Mouse (Mus musculus): Measurements from ENCODE around the gene Glt8d2.

Glt8d2 gene

DNA sequence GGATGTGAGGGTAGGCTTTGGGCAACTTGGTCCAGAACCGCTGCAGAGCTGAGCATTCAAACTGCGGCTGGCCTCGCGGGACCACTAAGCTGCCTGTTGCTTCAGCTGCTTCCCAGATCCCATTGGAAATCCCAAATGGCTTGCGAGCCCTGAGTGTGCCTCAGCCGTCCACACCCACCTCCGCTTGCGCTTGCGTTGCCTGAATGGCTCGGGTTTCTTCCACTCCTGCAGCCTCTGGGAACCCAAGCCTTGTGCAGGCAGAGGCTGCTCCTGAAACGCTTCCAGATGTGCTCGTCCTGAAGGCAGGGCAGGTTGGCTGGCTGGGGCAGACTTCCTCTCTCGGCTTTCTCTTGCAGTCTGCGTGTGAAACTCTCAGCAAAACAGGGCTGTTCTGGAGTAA lies at the start of gene Glt8d2:
Gene Glt8d2 (minus strand): TSS at position 157 of the 400 bp plus-strand sequence.
- peak; percentile 57 for DNase-seq (ENCODE audit: low spot score)

GRCm38 (mm10) chr10:82699296-82699941 lies 9.0 kb upstream of the Glt8d2 start:
- peak; percentile 22 for DNase-seq (ENCODE audit: low spot score)

- DNase-seq (ENCODE audit: low spot score) = peak; percentile 78
Measured at GRCm38 (mm10) chr10:82698712-82699261, 8.3 kb upstream of the Glt8d2 start.

DNA sequence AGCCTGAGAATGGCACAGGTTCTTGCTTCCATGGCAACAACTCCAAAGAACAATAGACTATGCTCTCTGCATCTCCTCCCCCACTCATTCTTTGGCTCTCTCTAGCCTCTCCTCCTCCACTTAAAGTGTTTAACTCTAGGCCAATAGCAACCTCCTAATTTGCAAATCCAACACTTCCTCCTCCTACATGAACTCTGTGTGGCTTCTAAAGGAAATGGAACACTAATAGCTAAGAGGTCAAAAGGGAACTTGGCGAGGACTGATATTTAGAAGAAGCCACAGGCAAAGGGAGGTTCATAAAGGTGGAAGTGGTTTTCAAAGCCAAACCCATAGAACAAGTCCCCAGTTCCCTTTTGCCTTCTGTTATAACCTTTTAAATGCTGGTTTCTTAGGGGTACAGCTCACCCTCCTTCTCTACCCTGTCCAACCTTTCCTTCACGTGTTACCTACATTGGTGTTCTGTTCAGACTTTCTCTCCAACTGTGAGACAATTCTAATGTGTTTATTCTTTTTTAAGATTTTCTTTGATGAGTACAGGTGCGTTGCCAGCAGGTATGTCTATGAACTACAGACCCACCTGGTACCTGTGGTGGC lies 7.0 kb upstream of the Glt8d2 start:
- DNase-seq (ENCODE audit: low spot score) = no peak

DNA sequence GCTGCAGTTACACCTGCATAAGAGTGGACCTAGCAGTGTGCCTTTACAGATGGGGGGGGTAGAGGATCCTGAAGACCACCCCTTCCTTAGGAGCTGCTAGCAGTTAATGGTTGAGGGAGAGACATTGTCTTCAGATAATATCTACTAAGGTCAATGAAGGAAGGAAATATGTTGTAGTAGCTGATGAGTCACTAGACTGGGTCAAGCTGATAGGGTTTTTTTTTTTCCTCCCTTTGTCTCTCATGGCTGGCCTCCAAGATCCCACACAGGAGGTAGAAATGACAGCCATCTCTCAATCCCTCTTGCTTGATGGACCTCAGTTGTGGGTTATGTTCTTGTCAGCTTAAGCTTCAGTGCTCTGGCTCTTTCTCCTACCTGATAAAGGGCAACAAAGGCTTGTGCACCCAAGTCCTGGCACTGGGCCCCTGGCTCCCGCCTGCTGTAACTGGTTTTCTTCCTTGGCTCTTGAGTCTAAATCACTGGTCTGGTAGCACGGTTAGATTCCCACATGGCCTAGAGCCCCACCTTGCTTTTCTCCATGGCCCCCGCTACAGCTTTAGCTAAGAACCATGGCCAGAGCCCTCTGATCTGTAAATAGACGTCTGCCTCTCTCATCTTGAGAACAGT lies 6.1 kb upstream of the Glt8d2 start:
- DNase-seq (ENCODE audit: low spot score) = no peak

GRCm38 (mm10) chr10:82695956-82696355 lies 5.5 kb upstream of the Glt8d2 start, which contains the start of gene Hcfc2:
Gene Hcfc2, plus strand, starts transcription at chr10:82696160.
- no peak for DNase-seq (ENCODE audit: low spot score)

DNA sequence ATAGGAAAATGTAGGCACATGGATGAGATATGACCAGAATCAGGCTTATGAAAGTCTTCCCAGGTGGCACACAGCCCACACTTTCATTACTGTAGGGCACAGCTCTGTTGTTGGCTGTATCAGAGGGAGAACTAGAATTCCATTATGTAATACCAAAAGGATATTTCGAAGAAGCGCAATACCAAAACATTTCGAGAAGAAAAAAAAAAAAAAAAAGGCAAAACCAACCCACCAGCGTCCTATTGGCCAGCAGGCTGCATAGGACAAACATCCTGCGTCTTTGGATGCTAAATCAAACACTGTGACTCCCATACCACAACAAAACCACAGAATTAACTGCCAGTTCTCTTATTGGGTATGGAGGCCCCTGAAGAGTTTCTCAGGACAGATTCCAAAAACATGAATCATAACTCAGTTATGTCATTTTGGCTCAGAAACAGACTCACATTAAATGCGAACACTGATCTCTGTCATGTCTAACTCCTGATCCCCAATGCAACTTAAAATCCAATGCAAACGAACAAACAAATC lies 704 bp downstream of the Glt8d2 start:
- peak; percentile 54 for DNase-seq (ENCODE audit: low spot score)

DNA sequence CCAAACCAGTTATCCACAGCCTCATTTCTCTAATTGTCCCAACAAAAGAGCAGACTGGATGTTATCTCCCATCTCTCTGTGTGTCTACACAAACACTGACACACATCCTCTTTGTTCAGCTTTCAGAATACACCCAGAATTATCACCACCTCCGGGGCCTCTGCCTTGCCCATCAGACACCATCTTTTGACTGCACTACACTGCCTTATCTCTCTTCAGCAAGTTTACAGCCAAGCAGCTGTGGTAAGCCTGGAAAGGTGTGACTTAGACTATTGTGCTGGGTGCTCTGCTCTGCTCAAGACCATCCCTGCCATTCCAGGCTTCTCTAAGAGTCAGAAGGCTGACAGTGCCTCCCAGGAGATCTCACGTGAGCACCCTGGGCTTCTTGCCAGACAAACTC lies 5.0 kb downstream of the Glt8d2 start:
- no peak for DNase-seq (ENCODE audit: low spot score)

- no peak for DNase-seq (ENCODE audit: low spot score)
Measured at GRCm38 (mm10) chr10:82681639-82682038, 8.8 kb downstream of the Glt8d2 start.

DNA sequence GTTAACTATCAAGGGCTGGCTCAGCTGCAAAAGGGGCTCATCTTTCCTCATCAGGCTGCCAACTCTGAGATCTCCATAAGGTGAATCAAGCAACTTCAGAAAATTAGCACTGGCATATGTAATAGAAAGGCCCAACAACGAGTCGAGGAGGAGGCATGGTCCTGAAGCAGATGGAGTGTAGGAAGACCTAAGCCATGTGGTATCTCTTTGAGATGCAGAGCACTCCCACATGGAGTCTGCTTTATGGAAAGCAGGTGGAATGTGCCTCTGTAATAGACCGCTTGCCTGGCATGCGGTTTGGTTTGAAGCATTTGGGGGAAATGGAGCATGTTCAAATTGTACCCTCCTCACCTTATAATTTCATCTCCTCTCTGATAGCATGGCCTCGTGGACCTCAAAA lies 9.7 kb downstream of the Glt8d2 start:
- DNase-seq (ENCODE audit: low spot score) = no peak

DNA sequence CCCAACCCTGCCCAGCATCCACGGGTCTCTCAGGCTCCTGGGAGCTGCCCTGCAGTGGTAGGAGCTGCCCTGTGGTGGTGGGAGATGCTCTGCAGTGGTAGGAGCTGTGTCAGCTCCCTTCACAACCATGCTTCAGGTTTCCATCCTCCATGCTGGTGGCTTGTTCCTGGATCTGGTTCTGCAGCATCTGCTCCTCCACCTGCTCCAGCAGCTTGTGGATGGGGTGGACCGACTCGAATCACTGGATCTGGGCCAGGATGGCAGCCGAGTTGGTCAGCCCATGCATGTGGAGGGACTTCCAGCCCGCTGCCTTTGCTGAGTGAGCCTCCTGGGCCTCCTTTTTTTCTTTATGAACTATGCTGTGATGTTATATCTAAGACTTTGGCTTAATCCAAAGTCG lies 13.5 kb downstream of the Glt8d2 start:
- DNase-seq (ENCODE audit: low spot score) = no peak

DNA sequence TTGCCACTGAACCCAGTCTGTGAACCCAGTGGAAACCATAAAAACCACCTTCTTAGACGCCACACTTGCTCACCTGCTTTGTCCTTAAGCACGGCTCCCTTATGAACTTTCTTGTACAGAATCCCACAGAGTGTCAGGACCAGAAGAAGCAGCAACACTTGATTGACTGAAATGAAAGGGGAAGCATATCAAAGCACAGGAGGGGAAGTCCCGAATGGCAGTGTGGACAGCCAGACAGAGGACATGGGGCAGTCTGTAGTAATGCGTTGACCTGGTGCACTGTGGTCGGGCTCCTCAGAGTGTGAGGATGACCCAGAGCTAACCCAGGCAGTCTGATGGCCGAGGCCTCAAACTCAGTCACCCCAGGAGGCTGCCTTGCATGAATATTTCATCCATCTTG lies 20.2 kb downstream of the Glt8d2 start:
- DNase-seq (ENCODE audit: low spot score) = no peak

DNA sequence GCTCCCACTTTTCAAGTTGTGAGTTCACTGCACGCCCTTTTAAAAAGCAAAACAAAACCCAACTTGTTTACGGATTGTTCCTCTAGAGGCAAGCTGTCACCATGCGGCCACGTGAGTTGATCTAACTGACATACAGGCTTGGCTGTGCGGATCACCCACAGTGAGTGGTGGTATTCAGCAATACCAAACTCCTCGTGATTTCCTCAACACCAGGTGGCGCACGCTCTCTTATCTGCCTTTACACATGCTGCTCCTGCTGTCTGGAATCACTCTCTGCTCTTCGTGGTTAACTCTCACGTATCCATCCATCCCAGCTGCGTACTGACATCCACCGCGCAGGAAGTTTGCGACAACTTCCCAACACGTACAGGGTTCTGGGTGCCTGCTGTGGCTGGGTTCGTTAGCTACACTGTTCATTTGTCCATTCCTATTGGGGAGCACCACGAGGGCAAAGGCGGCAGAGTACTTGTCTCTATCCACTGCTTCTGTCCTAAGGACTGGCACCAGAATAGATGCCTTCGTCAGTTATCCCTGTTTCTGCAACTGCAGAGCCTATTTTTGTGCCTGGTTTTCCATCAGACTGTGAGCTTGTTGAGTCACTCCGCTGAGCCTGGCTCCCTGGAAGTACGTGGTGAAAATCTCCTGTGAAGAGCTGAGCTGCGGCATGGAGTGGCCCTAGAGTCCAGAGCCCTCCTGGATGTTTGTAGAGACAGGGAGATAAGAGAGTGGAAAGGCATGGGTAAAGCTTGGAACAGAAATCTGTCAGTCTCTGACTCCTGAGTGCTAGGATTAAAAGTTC lies 23.8 kb downstream of the Glt8d2 start:
- DNase-seq (ENCODE audit: low spot score) = peak; percentile 84

DNA sequence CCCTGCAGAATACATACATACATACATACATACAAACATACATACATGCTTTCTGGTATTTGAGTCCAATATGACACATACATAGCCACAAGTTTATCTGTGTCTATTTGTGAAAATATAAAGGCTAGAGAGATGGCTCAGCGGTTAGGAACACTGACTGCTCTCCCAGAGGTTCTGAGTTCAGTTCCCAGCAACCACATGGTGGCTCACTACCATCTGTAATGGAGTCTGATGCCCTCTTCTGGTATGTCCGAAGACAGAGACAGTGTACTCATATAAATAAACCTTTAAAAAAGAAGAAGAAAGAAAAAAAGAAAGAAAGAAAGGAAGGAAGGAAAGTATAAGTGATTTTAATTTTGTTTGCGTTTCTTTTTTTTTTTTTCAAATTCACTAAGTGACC lies 24.5 kb downstream of the Glt8d2 start:
- DNase-seq (ENCODE audit: low spot score) = no peak

GRCm38 (mm10) chr10:82663289-82663688 lies 27.2 kb downstream of the Glt8d2 start:
- no peak for DNase-seq (ENCODE audit: low spot score)

DNA sequence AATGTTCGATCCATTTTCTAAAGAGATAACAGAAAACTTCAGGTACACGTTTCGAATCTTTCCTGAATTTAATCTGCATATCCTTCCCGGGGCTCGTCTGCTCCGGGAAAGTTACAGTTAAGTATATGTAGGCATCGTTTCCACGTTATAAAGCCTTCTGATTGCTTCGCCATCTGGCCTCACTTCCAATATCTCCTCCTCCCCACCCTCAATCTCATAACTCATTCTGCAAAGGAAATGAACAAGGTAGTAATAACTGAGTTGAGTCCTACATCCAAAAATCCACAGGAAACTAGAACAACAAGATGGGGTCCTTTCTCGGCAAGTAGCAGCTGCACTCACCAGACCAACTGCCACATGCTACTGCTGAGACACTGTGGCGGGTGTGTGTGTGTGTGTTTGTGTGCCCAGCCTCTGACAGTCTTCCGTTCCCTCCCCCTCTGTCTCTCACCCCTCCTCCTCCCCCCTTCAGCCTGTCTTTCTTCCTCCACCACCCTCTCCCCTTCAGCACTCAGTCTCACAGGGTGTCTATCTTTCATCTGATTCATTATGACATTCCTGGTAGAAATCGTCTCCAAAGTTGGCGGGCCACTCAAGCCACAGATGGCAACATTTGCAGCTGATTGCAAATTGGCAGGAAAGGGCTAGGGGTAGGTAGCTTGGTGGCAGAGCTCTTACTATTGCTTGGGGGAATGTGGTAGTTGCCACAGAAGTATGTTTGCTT lies 28.0 kb downstream of the Glt8d2 start:
- DNase-seq (ENCODE audit: low spot score) = no peak

- DNase-seq (ENCODE audit: low spot score) = no peak
Measured at GRCm38 (mm10) chr10:82661820-82662219, 28.6 kb downstream of the Glt8d2 start.

DNA sequence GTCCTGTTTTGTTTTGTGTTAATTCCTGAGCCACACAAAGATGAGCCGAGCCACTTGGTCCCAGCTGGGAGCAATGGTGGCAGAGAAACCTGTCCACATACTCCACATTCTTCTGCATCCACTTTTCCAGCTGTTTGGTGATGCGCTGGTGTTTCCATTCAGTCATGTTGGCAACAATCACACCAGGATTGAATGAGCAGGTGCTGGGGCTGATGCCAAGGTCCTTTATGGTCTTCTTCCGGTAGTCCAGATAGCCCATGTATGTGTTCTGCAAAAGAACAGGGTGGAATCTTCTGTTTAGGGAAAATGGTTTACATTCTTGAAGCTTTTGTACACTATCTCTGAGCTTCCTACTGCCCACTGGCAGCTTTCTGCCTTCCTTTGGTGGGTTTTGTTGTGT lies 35.9 kb downstream of the Glt8d2 start:
- no peak for DNase-seq (ENCODE audit: low spot score)

DNA sequence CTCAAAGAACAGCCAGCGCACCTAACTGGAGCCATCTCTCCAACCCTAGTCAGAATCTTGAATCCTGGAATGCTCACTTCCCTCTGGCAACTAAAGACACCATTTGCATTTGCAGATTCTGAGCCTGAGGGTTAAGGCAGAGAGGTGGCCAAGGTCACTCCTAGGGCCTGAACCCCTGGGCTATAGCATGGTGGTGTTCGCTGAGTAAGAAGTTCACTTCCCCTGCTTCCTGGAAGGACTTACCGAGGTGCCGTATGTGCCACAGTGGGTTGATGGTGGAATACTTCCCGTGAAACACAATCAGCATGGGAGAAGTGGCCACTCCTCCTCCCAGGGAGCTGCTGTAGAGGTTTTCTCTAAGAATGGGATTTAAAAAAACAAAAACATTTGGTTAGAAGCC lies 37.8 kb downstream of the Glt8d2 start:
- no peak for DNase-seq (ENCODE audit: low spot score)

GRCm38 (mm10) chr10:82651221-82651620 lies 39.2 kb downstream of the Glt8d2 start:
- no peak for DNase-seq (ENCODE audit: low spot score)

- DNase-seq (ENCODE audit: low spot score) = no peak
Measured at GRCm38 (mm10) chr10:82647205-82647811, 43.1 kb downstream of the Glt8d2 start.
